Mouse (Mus musculus) testis, adult 2 months (tissue): Measurements from ENCODE around the gene Ddx21.

Experiments
- CTCF ChIP-seq: fragments of 200-500 bp; IDR thresholded peaks from 2 replicates; pipeline ENCODE4 v1.5.1; 2012; ENCODE audit warnings: low read depth, mild to moderate bottlenecking, inconsistent platforms, low read length, moderate library complexity; ENCODE audit not compliant: control insufficient read depth, insufficient read depth, insufficient replicate concordance
- POLR2A ChIP-seq: fragments of 200-500 bp; IDR thresholded peaks from 2 replicates; pipeline ENCODE4 v1.6.1; 2012; ENCODE audit warnings: low read depth, mild to moderate bottlenecking, inconsistent platforms, low read length, moderate library complexity; ENCODE audit not compliant: control insufficient read depth

DNA sequence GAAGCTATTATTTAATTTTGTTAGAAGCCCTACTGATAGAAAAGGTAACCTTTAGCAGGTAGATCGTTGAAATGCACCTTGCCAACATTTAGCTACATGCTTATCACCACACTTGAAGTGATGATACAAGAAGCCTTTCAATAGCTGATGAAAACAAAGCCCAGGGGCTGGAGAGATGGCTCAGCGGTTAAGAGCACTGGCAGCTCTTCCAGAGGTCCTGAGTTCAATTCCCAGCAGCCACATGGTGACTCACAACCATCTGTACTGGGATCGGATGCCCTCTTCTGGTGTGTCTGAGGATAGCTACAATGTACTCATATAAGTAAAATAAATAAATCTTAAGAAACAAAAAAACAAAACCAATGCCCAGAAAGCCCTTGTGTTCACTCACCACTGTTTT lies 2.1 kb upstream of the Ddx21 start:
- TF ChIP-seq CTCF (no peak), POLR2A (no peak)
